Mouse (Mus musculus): ENCODE data around the gene Dph6.
"Not testable (repeated sequence)": the region's sequence is repeated elsewhere in the genome, so short reads cannot be mapped to it uniquely, and the experiment has no call there.

Dph6 gene

GRCm38 (mm10) chr2:114654365-114655239 is at the start of gene Dph6:
Gene Dph6, minus strand, starts transcription at chr2:114654964.
- in situ Hi-C loops (cut with MboI, MseI), result loop anchor here (5.0 to 25.0 kb wide), 2 partner anchors 933 to 1423 kb away; partner anchors contain the start of gene BC052040

- in situ Hi-C loops (cut with MboI, MseI), result no loop called here
Measured at GRCm38 (mm10) chr2:114700966-114701685, 46.4 kb upstream of the Dph6 start.

- in situ Hi-C loops (cut with MboI, MseI), result no loop called here
Measured at GRCm38 (mm10) chr2:114691607-114692006, 36.8 kb upstream of the Dph6 start.

GRCm38 (mm10) chr2:114687483-114687882 is 32.7 kb upstream of the Dph6 start:
- in situ Hi-C loops (cut with MboI, MseI), result no loop called here

- in situ Hi-C loops (cut with MboI, MseI), result no loop called here
Measured at GRCm38 (mm10) chr2:114687081-114687480, 32.3 kb upstream of the Dph6 start.

GRCm38 (mm10) chr2:114673831-114674230 is 19.1 kb upstream of the Dph6 start:
- in situ Hi-C loops (cut with MboI, MseI), result loop anchor here (25.0 kb wide), 1 partner anchor 913 kb away; the partner anchor contains the start of gene BC052040

GRCm38 (mm10) chr2:114670983-114671382 is 16.2 kb upstream of the Dph6 start:
- in situ Hi-C loops (cut with MboI, MseI), result loop anchor here (25.0 kb wide), 1 partner anchor 916 kb away; the partner anchor contains the start of gene BC052040

- in situ Hi-C loops (cut with MboI, MseI), result loop anchor here (25.0 kb wide), 1 partner anchor 928 kb away; the partner anchor contains the start of gene BC052040
Measured at GRCm38 (mm10) chr2:114658954-114659353, 4.2 kb upstream of the Dph6 start.

- in situ Hi-C loops (cut with MboI, MseI), result loop anchor here (10.0 kb wide), 1 partner anchor 721 kb away; no protein-coding TSS in a partner anchor
Measured at GRCm38 (mm10) chr2:114646240-114646639, 8.5 kb downstream of the Dph6 start.

- in situ Hi-C loops (cut with MboI, MseI), result loop anchor here (10.0 kb wide), 1 partner anchor 719 kb away; no protein-coding TSS in a partner anchor
Measured at GRCm38 (mm10) chr2:114643832-114644231, 10.9 kb downstream of the Dph6 start.

- in situ Hi-C loops (cut with MboI, MseI), result no loop called here
Measured at GRCm38 (mm10) chr2:114624683-114625082, 30.1 kb downstream of the Dph6 start.

- in situ Hi-C loops (cut with MboI, MseI), result no loop called here
Measured at GRCm38 (mm10) chr2:114622550-114622939, 32.2 kb downstream of the Dph6 start.

- in situ Hi-C loops (cut with MboI, MseI), result no loop called here
Measured at GRCm38 (mm10) chr2:114621781-114622549, 32.8 kb downstream of the Dph6 start.

GRCm38 (mm10) chr2:114611576-114611975 is 43.2 kb downstream of the Dph6 start:
- in situ Hi-C loops (cut with MboI, MseI), result no loop called here

- in situ Hi-C loops (cut with MboI, MseI), result no loop called here
Measured at GRCm38 (mm10) chr2:114610110-114610509, 44.7 kb downstream of the Dph6 start.

GRCm38 (mm10) chr2:114605202-114605601 is 49.6 kb downstream of the Dph6 start:
- in situ Hi-C loops (cut with MboI, MseI), result not testable (repeated sequence)

GRCm38 (mm10) chr2:114601174-114601573 is 53.6 kb downstream of the Dph6 start:
- in situ Hi-C loops (cut with MboI, MseI), result no loop called here

- in situ Hi-C loops (cut with MboI, MseI), result no loop called here
Measured at GRCm38 (mm10) chr2:114599793-114600192, 55.0 kb downstream of the Dph6 start.

- in situ Hi-C loops (cut with MboI, MseI), result no loop called here
Measured at GRCm38 (mm10) chr2:114593393-114593792, 61.4 kb downstream of the Dph6 start.

- in situ Hi-C loops (cut with MboI, MseI), result no loop called here
Measured at GRCm38 (mm10) chr2:114580714-114581113, 74.0 kb downstream of the Dph6 start.

- in situ Hi-C loops (cut with MboI, MseI), result no loop called here
Measured at GRCm38 (mm10) chr2:114543000-114543622, 111.7 kb downstream of the Dph6 start.

Data from T-helper 1 cell (primary cell).